9 mouse cellular contexts compared by ENCODE assay signal in genomic region chr1:58296278-58296677, GRCm38 (mm10). TPM values are rescaled to one million over a fixed set of nuclear protein-coding genes. Genes with fewer than 3 reads are reported as not detected.
DNase-seq lines count a peak whose midpoint lies in the region; ATAC-seq and TF ChIP-seq lines count a peak whose summit lies in the region.
"Had no signal": no experiment of that assay in that cellular context is flagged by ENCODE, and none has a peak within 500 bp of the region (broad histone marks: within the 10 kb centered on the region; RNA-seq: fewer than 3 reads in every experiment).

No protein-coding gene starts in this region.

- H3K27ac ChIP-seq in embryonic facial prominence, embryonic 14.5 days (replicated peaks; ENCODE audit: low read depth, low read length), result no peak overlapping the region
- no peak overlapping the region for H3K27ac ChIP-seq in lung, embryonic 16.5 days (ENCODE audit: low read length)
- H3K27ac ChIP-seq in thymus, adult 2 months (ENCODE audit: control insufficient read depth, insufficient read depth, low read length), result no peak overlapping the region

- H3K4me3 ChIP-seq in embryonic facial prominence, embryonic 14.5 days (ENCODE audit: low read depth, low read length), result no peak overlapping the region
- H3K4me3 ChIP-seq in lung, embryonic 16.5 days (ENCODE audit: low read length), result no peak overlapping the region
- no peak overlapping the region for H3K4me3 ChIP-seq in thymus, adult 2 months (ENCODE audit: control insufficient read depth, insufficient read depth, low read length)

- peaks cover 17% of the 10 kb centered on the region for H3K4me1 ChIP-seq in embryonic facial prominence, embryonic 14.5 days (ENCODE audit: control insufficient read depth, insufficient read depth, low read length)
- peaks cover 5% of the 10 kb centered on the region; the same call in 1 of the 2 replicates for H3K4me1 ChIP-seq in lung, embryonic 16.5 days (replicated peaks; ENCODE audit: control insufficient read depth, insufficient read depth, low read length)
- H3K4me1 ChIP-seq in thymus, adult 2 months (replicated peaks; ENCODE audit: control insufficient read depth, insufficient read depth, low read length), result 0 out of 2 replicates have a peak, but pooled peaks cover 3% of the 10 kb centered on the region

- no peaks in the 10 kb centered on the region for H3K9me3 ChIP-seq in embryonic facial prominence, embryonic 14.5 days (ENCODE audit: control insufficient read depth, low read length)
- no peaks in the 10 kb centered on the region for H3K9me3 ChIP-seq in lung, embryonic 16.5 days (ENCODE audit: control insufficient read depth, low read length)

- no peak overlapping the region for H3K4me2 ChIP-seq in embryonic facial prominence, embryonic 14.5 days (ENCODE audit: low read depth, low read length)
- no peak overlapping the region for H3K4me2 ChIP-seq in lung, embryonic 16.5 days (ENCODE audit: low read depth, low read length)

- H3K27me3 ChIP-seq in embryonic facial prominence, embryonic 14.5 days (replicated peaks; ENCODE audit: control insufficient read depth, insufficient read depth, low read length), result no peaks in the 10 kb centered on the region
- H3K27me3 ChIP-seq in lung, embryonic 16.5 days (ENCODE audit: control insufficient read depth, insufficient read depth, low read depth, low read length), result no peaks in the 10 kb centered on the region
- H3K27me3 ChIP-seq in thymus, adult 2 months (ENCODE audit: control insufficient read depth, insufficient read depth, low read length), result no peaks in the 10 kb centered on the region

- WGBS in embryonic facial prominence, embryonic 14.5 days, result 2% methylated on average over 7 of the region's 7 CpGs
- 4% methylated on average over 7 of the region's 7 CpGs for WGBS in lung, embryonic 16.5 days
- 11% methylated on average over 7 of the region's 7 CpGs for WGBS in thymus, adult 2 months

- no peaks in the 10 kb centered on the region for H3K36me3 ChIP-seq in embryonic facial prominence, embryonic 14.5 days (ENCODE audit: control insufficient read depth, insufficient read depth, low read length)
- no peaks in the 10 kb centered on the region for H3K36me3 ChIP-seq in lung, embryonic 16.5 days (ENCODE audit: control insufficient read depth, insufficient read depth, low read length)
- no peaks in the 10 kb centered on the region for H3K36me3 ChIP-seq in thymus, adult 2 months (ENCODE audit: control insufficient read depth, insufficient read depth, low read length)

- H3K9ac ChIP-seq in embryonic facial prominence, embryonic 14.5 days (ENCODE audit: low read depth, low read length), result no peak overlapping the region
- H3K9ac ChIP-seq in lung, embryonic 16.5 days (ENCODE audit: low read length), result no peak overlapping the region

- no peak for TF ChIP-seq POLR2A in thymus, adult 2 months (IDR thresholded peaks at IDR 0.05; ENCODE audit: control insufficient read depth, extremely low read depth, insufficient read depth, low read length, poor library complexity)

- intact Hi-C loops in heart, postnatal 14 days (cut with DNase I), result loop anchor here (5.0 kb wide), 2 partner anchors 96 to 869 kb away; partner anchors contain the start of gene Bzw1

- peak; percentile 60 for ATAC-seq in CD4-positive, CD25-positive, alpha-beta regulatory T cell, adult 4 months
- peak; percentile 58; the same call in 1 of the 2 replicates for ATAC-seq in embryonic facial prominence, embryonic 14.5 days (ENCODE audit: low read depth)
- peak; percentile 58; the same call in 1 of the 2 replicates for ATAC-seq in lung, embryonic 16.5 days (ENCODE audit: low read depth)

- TF ChIP-seq CTCF in thymus, adult 2 months (IDR thresholded peaks at IDR 0.05; ENCODE audit: borderline replicate concordance, control insufficient read depth, extremely low read depth, insufficient read depth, low read length, poor library complexity), result peak; percentile 81; the same call in 1 of the 2 replicates

- DNase-seq in adrenal gland, postnatal 14 days, result peak; percentile 88
- DNase-seq in embryonic facial prominence, embryonic 14.5 days (ENCODE audit: low spot score), result peak; percentile 93
- peak; percentile 76 to 84 for DNase-seq in heart, postnatal 14 days
- peak; percentile 75 to 88 for DNase-seq in kidney, postnatal 36 days
- peak; percentile 74 for DNase-seq in ovary, adult 18-20 months (ENCODE audit: low spot score)
- peak; percentile 73 for DNase-seq in thymus, adult 2 months

RNA-seq across cellular contexts. Expression of gene Aox2, which starts 18.2 kb away (rescaled TPM):
- under 1 TPM in 1 of 2 experiments, not detected in 1; 0.10 TPM for polyA plus RNA-seq in CD4-positive, CD25-positive, alpha-beta regulatory T cell, adult 4 months (2017; shearing (Covaris generic))
- total RNA-seq in adrenal gland, postnatal 14 days (2021), result 0.23 and 0.26 TPM in 2 replicates
- 1.2 and 1.4 TPM in 2 replicates for polyA plus RNA-seq in embryonic facial prominence, embryonic 14.5 days (2014; fragmentation: Nextera tagmentation; extraction: Ambion mirVana)
- under 1 TPM in 1 of 2 experiments, not detected in 1; 0.27 TPM for total RNA-seq in heart, postnatal 14 days (2021)
- polyA plus RNA-seq in lung, embryonic 16.5 days (2015; fragmentation: Nextera tagmentation; extraction: Ambion mirVana), result 0.05 TPM in 1 of 2 replicates, not detected in the other
- 0.46 and 0.50 TPM in 2 replicates for polyA plus RNA-seq in thymus, adult 2 months (2012; rRNA removed)
- polyA plus RNA-seq: gonadal fat pad, adult 2 months had no signal
